Mouse (Mus musculus) skeletal muscle tissue, adult 2 months (tissue): Measurements from ENCODE around the gene Gm16223.

Source experiments
- DNase-seq: peaks from one replicate; pipeline ENCODE4 v3.0.0-alpha.2; 2012; ENCODE audit warnings: low read depth, low spot score

The Gm16223 gene

DNA sequence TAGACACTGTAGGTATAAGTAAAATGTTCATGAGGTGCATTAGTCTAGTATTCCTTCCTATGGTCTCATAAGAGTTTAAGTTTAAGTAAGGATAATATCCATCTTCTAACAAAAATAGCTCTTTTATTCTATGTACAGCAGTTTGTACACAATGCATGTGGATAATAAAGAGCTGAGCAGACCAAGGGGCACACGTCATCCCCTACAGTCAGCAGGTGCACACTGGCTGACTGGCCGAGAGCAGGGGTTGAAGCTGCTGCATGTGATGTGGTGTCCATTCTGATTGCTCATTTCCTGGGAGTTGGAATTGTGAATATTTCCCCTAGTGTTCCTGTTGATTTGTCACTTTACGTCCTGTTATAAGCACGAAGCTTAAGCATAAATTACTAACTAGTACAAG lies 144.6 kb downstream of the Gm16223 start:
- no peak for DNase-seq

DNA sequence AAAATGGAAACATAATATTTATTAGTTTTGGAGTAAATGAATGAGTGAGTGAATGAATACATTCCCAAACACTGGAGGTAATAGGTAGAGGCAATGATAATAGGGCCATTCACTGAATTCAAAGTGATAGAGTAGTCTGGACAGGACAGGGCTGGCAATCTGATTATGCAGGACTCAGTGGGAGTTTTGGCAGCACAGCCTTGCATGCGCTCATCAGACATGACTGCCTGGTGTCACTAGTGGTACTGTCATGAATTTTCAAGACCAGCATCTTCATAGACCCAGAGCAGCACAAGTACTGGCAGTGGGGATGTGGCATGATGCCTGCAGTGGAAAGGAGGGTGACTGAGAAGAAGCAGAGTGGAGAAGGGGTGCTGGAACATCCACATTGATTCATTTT lies 157.1 kb downstream of the Gm16223 start:
- DNase-seq: no peak

- DNase-seq: no peak
Measured at GRCm38 (mm10) chr5:42228631-42229030, 160.9 kb downstream of the Gm16223 start.

GRCm38 (mm10) chr5:42239291-42239690 lies 171.5 kb downstream of the Gm16223 start:
- no peak for DNase-seq

GRCm38 (mm10) chr5:42239806-42240205 lies 172.0 kb downstream of the Gm16223 start:
- no peak for DNase-seq

DNA sequence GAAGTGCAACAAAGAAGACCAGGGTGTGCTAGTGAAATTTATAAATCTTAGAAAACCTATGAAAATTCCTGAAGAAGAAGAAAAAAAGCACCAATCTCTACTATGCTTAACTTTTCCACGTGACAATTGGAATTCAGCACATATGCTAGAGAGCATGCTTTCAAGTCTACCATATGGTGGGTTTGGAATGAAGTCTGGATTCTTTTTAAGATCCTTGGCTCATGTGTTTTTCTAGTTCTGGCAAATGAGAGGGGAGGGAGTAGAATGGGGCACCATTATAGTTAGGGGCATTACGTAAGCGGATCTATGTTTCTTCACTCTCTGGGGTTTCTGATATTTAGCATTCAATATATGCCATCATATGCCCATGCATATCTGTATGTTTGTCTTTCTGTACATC lies 182.6 kb downstream of the Gm16223 start:
- DNase-seq: no peak
